Mouse (Mus musculus) left cerebral cortex, postnatal 36 days (tissue): Measurements from ENCODE around the gene Ppfia1. TPM values are rescaled to one million over a fixed set of nuclear protein-coding genes. Genes with fewer than 3 reads are reported as not detected.
A peak's percentile ranks its signal among the peaks of the same experiment; 100 is the strongest.

ENCODE experiments used
- DNase-seq, 2 experiments: peaks; one replicate each; pipeline ENCODE4 v3.0.0; 2021 to 2022; ENCODE audit warnings: low spot score in 2 of 2, mixed read lengths in 1 of 2
- intact Hi-C: fragments of 180-260 bp; cut with DNase I; formaldehyde crosslinking; loops from one replicate; pipeline ENCODE4 v1.15.1; 2025
- total RNA-seq, 2 experiments: library from RNA; stranded (reverse); gene quantifications; 2 replicates each; pipeline ENCODE4 v1.2.3; 2021

The Ppfia1 gene
- total RNA-seq, 2 experiments from 2014 or later = 26.0 to 38.4 TPM

DNA sequence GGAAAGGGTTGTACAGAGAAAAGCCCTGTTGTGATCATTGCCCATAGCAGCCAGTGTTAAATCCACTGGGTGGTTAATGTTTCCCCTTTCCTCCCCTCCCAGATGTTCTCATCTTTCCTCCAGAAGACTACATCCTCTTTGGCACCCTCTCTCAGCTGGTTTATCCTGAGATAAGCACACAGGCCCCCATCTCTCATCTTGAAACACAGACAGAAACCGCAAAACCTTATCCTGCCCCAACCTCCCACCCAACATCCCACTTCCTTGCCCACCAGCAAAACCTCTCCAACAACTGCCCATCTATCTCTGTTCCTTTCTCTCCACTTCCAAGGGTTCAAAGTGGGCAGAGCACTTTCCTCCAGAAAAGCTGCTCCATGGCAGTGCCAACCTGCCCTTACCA, 46.7 kb downstream of the Ppfia1 start:
- DNase-seq = no peak
- intact Hi-C loops = no loop called here

DNA sequence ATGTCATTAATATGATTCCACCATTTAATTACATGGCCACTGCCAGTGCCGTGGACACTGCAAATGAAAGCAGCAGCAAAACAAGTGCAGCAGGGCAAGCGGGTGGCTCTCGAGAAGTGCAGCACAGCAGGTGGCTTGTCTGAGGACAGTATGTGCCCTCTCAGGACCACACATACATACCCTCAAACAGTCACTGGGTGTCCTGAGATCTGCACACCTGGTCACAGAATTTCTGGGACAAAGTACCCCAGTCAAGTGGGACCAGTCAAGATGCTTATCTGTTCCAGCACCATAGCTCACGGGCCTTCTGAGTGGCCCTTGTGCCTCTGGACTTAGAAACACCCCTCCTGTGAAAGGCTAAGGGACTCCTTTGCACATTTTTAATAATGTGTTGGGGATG, 49.6 kb downstream of the Ppfia1 start:
- no peak for DNase-seq
- intact Hi-C loops = no loop called here

- no peak for DNase-seq
- intact Hi-C loops = no loop called here
Observed at GRCm38 (mm10) chr7:144492931-144493330, 60.6 kb downstream of the Ppfia1 start.

GRCm38 (mm10) chr7:144490201-144490873, 63.2 kb downstream of the Ppfia1 start:
- no peak for DNase-seq
- intact Hi-C loops = no loop called here

- intact Hi-C loops = no loop called here
- DNase-seq = no peak
Observed at GRCm38 (mm10) chr7:144489067-144489774, 64.3 kb downstream of the Ppfia1 start.

DNA sequence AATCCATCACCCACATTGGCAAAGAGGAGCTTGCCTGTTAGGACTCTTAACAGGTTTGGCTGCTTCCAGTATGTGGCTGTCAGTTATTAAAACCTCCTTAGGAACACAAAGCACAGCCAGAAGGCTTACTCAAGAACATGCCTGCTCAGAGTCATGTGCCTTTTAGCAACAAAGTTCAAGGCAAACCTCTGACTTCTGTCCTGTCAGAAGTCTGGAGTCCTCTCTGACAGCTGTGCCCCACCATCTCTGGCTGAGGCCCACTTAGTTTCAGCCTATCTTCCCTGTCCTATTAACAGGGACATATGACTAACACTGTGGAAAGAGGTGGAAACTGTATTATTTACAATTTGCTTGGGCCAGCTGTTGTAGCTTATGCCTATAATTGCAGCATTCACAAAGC, 73.2 kb downstream of the Ppfia1 start:
- intact Hi-C loops = no loop called here

DNA sequence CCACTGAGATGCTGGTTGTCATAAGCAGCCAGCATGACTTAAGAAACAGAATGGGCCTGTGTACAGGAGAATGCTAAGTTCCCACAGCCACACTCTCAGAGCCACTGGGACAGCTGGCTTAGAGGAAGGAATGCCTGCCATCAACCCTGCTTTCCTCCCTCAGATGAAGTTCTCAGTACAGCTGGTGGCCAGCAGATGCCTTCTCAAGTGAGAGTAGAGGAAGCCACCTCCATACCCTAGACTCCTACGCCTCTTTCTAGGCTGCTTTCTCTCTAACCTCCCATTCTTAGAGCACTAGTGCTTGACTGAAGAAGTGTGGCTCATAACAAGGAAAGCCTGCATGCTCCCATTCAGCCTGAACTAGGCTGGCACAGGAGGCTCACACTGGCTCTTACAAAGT, 74.0 kb downstream of the Ppfia1 start:
- DNase-seq = peak; percentile 69 to 76
- intact Hi-C loops = no loop called here

More for the DNA sequence above, 73.2 kb downstream of the Ppfia1 start:
- DNase-seq = no peak

DNA sequence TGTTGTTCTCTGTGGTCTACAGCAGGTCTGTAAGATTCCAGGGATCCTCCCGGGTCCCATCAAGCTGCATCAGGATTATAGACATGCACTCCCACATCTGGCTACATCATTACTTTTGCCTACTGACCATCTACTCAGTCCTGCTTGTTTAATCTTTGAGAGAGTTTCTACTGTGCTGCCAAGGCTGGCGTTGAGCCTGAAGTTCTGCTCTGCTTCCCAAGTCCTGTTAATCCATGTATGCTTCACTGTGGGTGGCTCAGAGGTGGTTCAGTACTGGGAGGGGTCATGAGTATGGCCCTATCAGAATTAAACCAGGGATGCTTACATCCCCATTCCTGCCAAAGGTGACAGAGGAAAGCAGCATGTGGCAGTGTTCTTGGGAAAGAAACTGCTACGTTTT, 77.8 kb downstream of the Ppfia1 start:
- DNase-seq = no peak
- intact Hi-C loops = no loop called here

GRCm38 (mm10) chr7:144473486-144473885, 80.0 kb downstream of the Ppfia1 start:
- intact Hi-C loops = no loop called here
- no peak for DNase-seq

DNA sequence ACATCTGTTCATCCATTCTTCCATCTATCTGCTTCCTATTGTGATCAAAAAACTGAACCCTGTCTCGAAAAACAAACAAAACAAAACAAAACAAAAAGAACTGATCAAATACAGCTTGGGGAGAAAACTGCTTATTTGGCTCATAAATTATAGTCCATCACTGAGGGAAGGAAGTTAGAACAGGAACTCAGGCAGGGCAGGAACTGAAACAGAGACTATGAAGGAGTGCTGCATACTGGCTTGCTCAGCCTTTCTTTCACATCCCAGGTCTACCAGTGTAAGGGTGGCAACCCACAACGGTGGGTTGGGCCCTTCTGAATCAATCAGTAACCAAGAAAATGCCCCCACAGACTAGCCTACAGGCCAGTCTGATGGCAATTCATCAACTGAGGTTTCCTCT, 82.4 kb downstream of the Ppfia1 start:
- no peak for DNase-seq
- intact Hi-C loops = no loop called here

GRCm38 (mm10) chr7:144470545-144471059, 82.9 kb downstream of the Ppfia1 start, which contains the start of gene Cttn:
Gene Cttn, minus strand, starts transcription at chr7:144471009.
- peak; percentile 86 to 89 for DNase-seq
- intact Hi-C loops = no loop called here

DNA sequence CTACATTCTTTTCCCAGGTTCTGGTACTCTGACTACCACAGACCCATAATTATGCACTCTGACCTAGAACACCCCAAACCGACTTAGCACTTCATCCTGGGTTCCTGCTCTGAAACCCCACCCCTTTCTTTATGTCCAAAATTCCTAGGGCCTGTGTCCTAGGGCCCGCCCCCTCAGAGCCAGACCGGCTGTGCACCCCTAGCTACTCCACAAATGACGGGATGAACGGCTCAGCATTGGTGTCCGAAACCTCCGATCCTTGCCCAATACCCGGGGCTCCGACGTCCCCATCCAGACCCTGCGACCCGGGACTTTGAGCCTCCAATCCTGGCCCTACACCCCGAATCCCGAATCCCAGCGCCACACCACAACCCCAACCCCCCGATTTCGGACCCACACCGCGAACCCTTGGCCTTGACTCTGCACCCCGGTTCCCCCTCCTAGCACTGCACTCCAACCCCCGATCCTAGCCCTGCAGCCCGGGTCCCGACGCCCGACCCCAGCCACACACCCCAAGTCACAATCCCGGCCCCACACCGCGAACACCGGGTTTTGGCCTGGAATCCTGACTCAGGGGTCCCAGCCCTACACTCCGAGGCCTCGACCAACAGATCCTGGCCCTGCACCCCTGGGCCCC, 83.5 kb downstream of the Ppfia1 start:
- intact Hi-C loops = no loop called here
- DNase-seq = no peak

DNA sequence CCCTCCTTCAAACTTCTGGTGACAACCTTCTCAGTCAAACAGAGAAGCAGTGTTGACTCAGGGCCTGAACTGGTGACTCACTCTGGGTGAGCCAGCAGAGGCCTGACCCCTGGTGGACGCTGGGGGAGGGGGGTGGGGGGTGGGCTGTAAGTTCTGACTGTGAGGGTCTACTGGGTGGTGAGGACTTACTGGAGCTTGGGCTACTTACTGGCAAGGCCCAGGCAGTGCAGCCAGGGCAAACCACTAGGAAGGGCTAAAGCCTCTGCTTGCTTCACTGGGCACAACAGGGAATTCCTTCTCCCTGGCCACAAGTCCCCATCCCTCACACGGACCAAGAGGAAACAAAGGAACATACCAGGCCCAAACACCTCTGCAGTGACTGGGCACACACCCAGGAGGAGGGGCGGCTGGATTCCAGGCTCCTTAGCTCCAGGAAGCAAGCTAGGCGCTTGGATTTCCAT, 84.3 kb downstream of the Ppfia1 start:
- intact Hi-C loops = no loop called here

DNA sequence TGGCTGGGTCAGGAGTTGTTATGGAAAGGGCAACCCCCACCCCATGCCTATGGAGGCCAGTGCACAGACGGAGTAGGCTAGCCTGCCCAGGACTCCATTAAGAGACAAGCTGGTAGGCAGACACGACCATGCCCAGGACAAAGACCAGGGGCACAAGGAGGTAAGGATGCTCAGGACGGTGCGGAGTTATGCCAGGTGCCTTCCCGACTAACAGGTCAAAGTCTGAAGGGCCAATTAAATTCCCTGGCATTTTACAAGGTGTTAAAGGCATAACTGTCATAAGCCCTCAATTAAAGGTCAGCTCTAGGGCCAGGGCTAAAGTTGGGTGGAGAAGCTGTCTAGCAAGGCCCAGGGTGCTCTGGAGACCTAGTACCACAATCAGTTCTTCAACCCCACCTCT, 84.8 kb downstream of the Ppfia1 start:
- DNase-seq = no peak
- intact Hi-C loops = no loop called here

More for the DNA sequence above, 84.3 kb downstream of the Ppfia1 start:
- DNase-seq = no peak

- intact Hi-C loops = no loop called here
- DNase-seq = no peak
Observed at GRCm38 (mm10) chr7:144462577-144462976, 91.0 kb downstream of the Ppfia1 start.

GRCm38 (mm10) chr7:144461246-144461902, 92.2 kb downstream of the Ppfia1 start:
- DNase-seq = no peak
- intact Hi-C loops = no loop called here

DNA sequence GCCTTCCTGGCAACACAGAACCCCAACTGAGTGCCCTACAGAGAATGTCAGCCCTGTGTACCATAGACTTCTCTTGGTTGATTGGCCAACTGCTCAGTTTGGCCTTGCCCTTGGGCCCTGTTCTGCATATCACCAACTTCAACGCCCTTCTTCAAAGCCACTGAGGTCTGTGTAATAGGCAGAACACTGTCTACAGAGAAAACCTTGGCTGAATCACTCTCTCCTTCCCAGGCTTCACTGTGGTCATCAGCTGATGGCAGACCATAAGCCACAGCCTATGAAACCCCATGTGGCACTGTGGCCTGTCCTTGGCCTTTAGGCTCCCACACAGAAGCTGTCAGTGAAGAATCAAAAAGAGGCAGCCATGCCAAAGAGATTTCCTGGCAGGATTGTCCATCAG, 94.6 kb downstream of the Ppfia1 start:
- intact Hi-C loops = no loop called here
- DNase-seq = no peak

DNA sequence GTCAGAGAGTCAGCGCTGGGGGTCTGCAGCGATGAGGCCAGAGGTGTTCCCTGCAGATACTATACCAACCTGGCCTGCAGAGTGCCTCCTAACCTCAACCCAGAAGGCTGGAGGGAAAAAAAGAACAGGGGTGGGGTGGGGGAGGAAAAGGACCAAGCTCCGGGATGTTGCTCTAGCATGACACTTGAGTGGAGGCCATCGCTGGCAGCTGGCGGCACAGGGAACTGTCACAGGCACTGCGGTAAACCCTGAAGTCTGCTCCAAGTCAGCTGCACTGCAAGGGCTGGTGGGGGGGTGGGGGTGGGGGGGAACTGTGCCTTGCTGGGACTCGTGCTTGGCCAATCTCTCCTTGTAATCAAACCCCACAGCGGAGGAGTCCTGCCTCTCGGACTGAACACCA, 102.9 kb downstream of the Ppfia1 start:
- intact Hi-C loops = no loop called here
- DNase-seq = no peak

GRCm38 (mm10) chr7:144449637-144450570, 103.6 kb downstream of the Ppfia1 start:
- intact Hi-C loops = no loop called here

More at GRCm38 (mm10) chr7:144449637-144450570, 103.6 kb downstream of the Ppfia1 start:
- DNase-seq = peak; percentile 62 to 64
